Comparison of ENCODE assay signal across 23 mouse cellular contexts in the genomic region with DNA sequence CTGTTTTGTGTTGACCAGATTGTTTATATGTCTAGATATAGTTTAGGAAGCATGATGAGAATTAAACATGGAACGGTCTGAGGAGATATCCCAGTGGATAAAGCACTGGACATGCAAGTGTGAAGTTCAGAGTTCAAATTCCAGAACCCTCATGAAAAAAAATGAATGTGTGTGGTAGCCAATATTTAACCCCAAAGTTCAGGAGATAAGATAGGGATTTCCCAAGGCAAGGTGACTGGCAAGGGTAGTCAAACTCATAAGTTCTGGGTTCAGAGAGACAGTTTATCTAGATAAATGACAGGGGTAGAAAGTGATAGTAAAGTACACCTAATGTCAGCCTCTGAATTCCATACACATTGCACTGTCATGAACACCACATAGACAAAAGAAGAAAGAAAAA.
"Had no signal": no experiment of that assay in that cellular context is flagged by ENCODE, and none has a peak within 500 bp of the region (broad histone marks: within the 10 kb centered on the region; RNA-seq: fewer than 3 reads in every experiment).

No protein-coding gene starts in this region.

- H3K4me1 ChIP-seq: heart, embryonic 10.5 days; heart, embryonic 12.5 days; intestine, embryonic 15.5 days; kidney, embryonic 15.5 days; limb, embryonic 10.5 days; limb, embryonic 12.5 days; liver, embryonic 13.5 days; liver, embryonic 15.5 days had no signal

- DNase-seq: gastrocnemius, adult 2 months; gastrocnemius, postnatal 10 days; gastrocnemius, postnatal 25 days; heart, adult 18-20 months; heart, postnatal 10 days; heart, postnatal 4 days; kidney, adult 18-20 months; kidney, postnatal 14 days; kidney, postnatal 36 days; liver, embryonic 13.5 days had no signal

- H3K9ac ChIP-seq: heart, embryonic 12.5 days; hindbrain, embryonic 12.5 days; hindbrain, embryonic 14.5 days; intestine, embryonic 15.5 days; kidney, embryonic 15.5 days; limb, embryonic 12.5 days; liver, embryonic 13.5 days; liver, embryonic 15.5 days had no signal

- H3K36me3 ChIP-seq: heart, embryonic 10.5 days; heart, embryonic 12.5 days; hindbrain, embryonic 10.5 days; hindbrain, embryonic 12.5 days; intestine, embryonic 15.5 days; kidney, embryonic 15.5 days; limb, embryonic 10.5 days; limb, embryonic 12.5 days; liver, embryonic 13.5 days; liver, embryonic 15.5 days had no signal

- H3K4me3 ChIP-seq: gastrocnemius, adult 2 months; heart, embryonic 10.5 days; heart, embryonic 12.5 days; hindbrain, embryonic 10.5 days; hindbrain, embryonic 12.5 days; intestine, embryonic 15.5 days; kidney, embryonic 15.5 days; layer of hippocampus, adult 2 months; left cerebral cortex, adult 2 months; limb, embryonic 10.5 days; limb, embryonic 12.5 days; liver, embryonic 13.5 days; liver, embryonic 15.5 days had no signal

- H3K27ac ChIP-seq: gastrocnemius, adult 2 months; heart, embryonic 10.5 days; hindbrain, embryonic 10.5 days; hindbrain, embryonic 12.5 days; hindbrain, embryonic 14.5 days; intestine, embryonic 15.5 days; kidney, embryonic 15.5 days; kidney, postnatal 0 days; layer of hippocampus, adult 2 months; left cerebral cortex, adult 2 months; limb, embryonic 10.5 days; limb, embryonic 12.5 days; liver, embryonic 13.5 days; liver, embryonic 15.5 days had no signal

- H3K27me3 ChIP-seq: heart, embryonic 12.5 days; hindbrain, embryonic 12.5 days; intestine, embryonic 15.5 days; kidney, embryonic 15.5 days; limb, embryonic 12.5 days; liver, embryonic 13.5 days; liver, embryonic 15.5 days had no signal
